Mouse (Mus musculus) heart, postnatal 0 days (tissue): ENCODE results near the gene Anp32e. TPM values are rescaled to one million over a fixed set of nuclear protein-coding genes. Genes with fewer than 3 reads are reported as not detected.
"Not testable (repeated sequence)": the region's sequence is repeated elsewhere in the genome, so short reads cannot be mapped to it uniquely, and the experiment has no call there.

Experiments
- ATAC-seq: fragments of 200-750 bp; cut with Nextera tagmentation; 2 replicates; pipeline ENCODE4 v1.8.0; 2017; ENCODE audit warnings: low read depth, moderate number of reproducible peaks, moderate library complexity; ENCODE audit not compliant: insufficient read depth
- DNase-seq: peaks from one replicate; pipeline ENCODE4 v3.0.0-alpha.2; 2016; ENCODE audit warnings: low spot score
- H3K27ac ChIP-seq: fragments of 300-500 bp; sonication (generic); 2 replicates; pipeline ENCODE4 v1.5.1; 2014; ENCODE audit warnings: low read depth, mild to moderate bottlenecking
- H3K27me3 ChIP-seq: fragments of 300-500 bp; sonication (generic); 2 replicates; pipeline ENCODE4 v1.6.1; 2014; ENCODE audit warnings: low read length, mixed read lengths; ENCODE audit not compliant: control insufficient read depth, insufficient read depth
- H3K36me3 ChIP-seq: fragments of 300-500 bp; sonication (generic); replicated peaks from 2 replicates; pipeline ENCODE4 v1.6.1; 2014; ENCODE audit warnings: low read length, mixed read lengths; ENCODE audit not compliant: control insufficient read depth, insufficient read depth
- H3K4me1 ChIP-seq: fragments of 300-500 bp; sonication (generic); 2 replicates; pipeline ENCODE4 v1.6.1; 2014; ENCODE audit warnings: antibody characterized with exemption; ENCODE audit not compliant: control insufficient read depth, insufficient read depth
- H3K4me2 ChIP-seq: fragments of 300-500 bp; sonication (generic); 2 replicates; pipeline ENCODE4 v1.6.1; 2014; ENCODE audit warnings: low read depth, mild to moderate bottlenecking, low read length, moderate library complexity
- H3K4me3 ChIP-seq: fragments of 300-500 bp; sonication (generic); 2 replicates; pipeline ENCODE4 v1.5.1; 2014; ENCODE audit warnings: low read depth, low read length
- H3K9ac ChIP-seq: fragments of 300-500 bp; sonication (generic); replicated peaks from 2 replicates; pipeline ENCODE4 v1.6.1; 2014; ENCODE audit warnings: low read depth, low read length, mixed read lengths
- H3K9me3 ChIP-seq: fragments of 300-500 bp; sonication (generic); replicated peaks from 2 replicates; pipeline ENCODE4 v1.6.1; 2016; ENCODE audit warnings: low read length; ENCODE audit not compliant: control insufficient read depth
- CTCF ChIP-seq: IDR thresholded peaks from 2 replicates; pipeline ENCODE4 v1.5.1; 2016; ENCODE audit warnings: antibody characterized with exemption, control low read depth, low read depth
- EP300 ChIP-seq: IDR thresholded peaks from 2 replicates; pipeline ENCODE4 v1.6.1; 2016; ENCODE audit warnings: antibody characterized with exemption, low read depth
- WGBS: fragments of 180-500 bp; shearing (Covaris S2); extraction: QIAGEN DNeasy Blood & Tissue Kit; methylation state at CpG from one replicate; pipeline ENCODE4 v1.1.7; 2014; 5-methylcytosine and 5-hydroxymethylcytosine counted together
- polyA plus RNA-seq: library from polyadenylated mRNA; unstranded; fragments of >200 nt; fragmentation: Nextera tagmentation; extraction: Ambion mirVana; gene quantifications from 2 replicates; pipeline ENCODE4 v1.2.1, GENCODE M21; 2015
- total RNA-seq: library from RNA; depleted of rRNA; stranded (reverse); fragments of >200 nt; gene quantifications from 2 replicates; pipeline ENCODE4 v1.2.3, GENCODE M21; 2014; ENCODE audit warnings: low replicate concordance

Gene Anp32e
- total and polyA plus RNA-seq, 2 experiments from 2014 or later: 25.9 to 118 TPM

- DNase-seq (peak; percentile 42), ATAC-seq (peak; percentile 13; the same call in 1 of the 2 replicates)
- H3K9ac ChIP-seq: peak overlapping the region; percentile 79
- H3K4me3 ChIP-seq: peak overlapping the region; percentile 63
- TF ChIP-seq CTCF: no peak
- no peaks in the 10 kb centered on the region for H3K9me3 ChIP-seq
- peaks cover 18% of the 10 kb centered on the region; the same call in 1 of the 2 replicates for H3K4me1 ChIP-seq
- WGBS: 6% methylated on average over 16 of the region's 16 CpGs
- H3K27me3 ChIP-seq: no peaks in the 10 kb centered on the region
- peaks cover 18% of the 10 kb centered on the region for H3K36me3 ChIP-seq
- H3K27ac ChIP-seq: peak overlapping the region; percentile 94
- peak overlapping the region; percentile 81 for H3K4me2 ChIP-seq
These were observed 34.5 kb upstream of the Anp32e start for GRCm38 (mm10) chr3:95894317-95895160.

- not testable (repeated sequence) for H3K4me3 ChIP-seq, H3K9me3 ChIP-seq, H3K27ac ChIP-seq, ATAC-seq, H3K4me2 ChIP-seq, DNase-seq, H3K27me3 ChIP-seq, H3K9ac ChIP-seq
- peaks cover 18% of the 10 kb centered on the region; the same call in 1 of the 2 replicates for H3K4me1 ChIP-seq
- 83% methylated on average over 7 of the region's 7 CpGs for WGBS
- peaks cover 18% of the 10 kb centered on the region for H3K36me3 ChIP-seq
These were observed 33.5 kb upstream of the Anp32e start for GRCm38 (mm10) chr3:95895501-95895900.

GRCm38 (mm10) chr3:95899800-95900524, 29.1 kb upstream of the Anp32e start:
- Histone ChIP-seq H3K4me3 (no peak overlapping the region), H3K4me2 (no peak overlapping the region), H3K4me1 (peaks cover 13% of the 10 kb centered on the region), H3K9ac (no peak overlapping the region), H3K27ac (no peak overlapping the region), H3K36me3 (peaks cover 18% of the 10 kb centered on the region), H3K27me3 (no peaks in the 10 kb centered on the region), H3K9me3 (no peaks in the 10 kb centered on the region)
- TF ChIP-seq CTCF (no peak), EP300 (no peak)
- ATAC-seq: no peak
- 77% methylated on average over 13 of the region's 13 CpGs for WGBS
- DNase-seq: no peak

GRCm38 (mm10) chr3:95901616-95902372, 27.3 kb upstream of the Anp32e start:
- Histone ChIP-seq H3K9ac (0 out of 2 replicates have a peak overlapping the region, but pooled peaks have one; percentile 2), H3K9me3 (no peaks in the 10 kb centered on the region), H3K4me3 (peak overlapping the region; percentile 46), H3K36me3 (peaks cover 18% of the 10 kb centered on the region; the same call in 1 of the 2 replicates), H3K27me3 (no peaks in the 10 kb centered on the region), H3K4me1 (peaks cover 25% of the 10 kb centered on the region), H3K27ac (peak overlapping the region; percentile 86), H3K4me2 (peak overlapping the region; percentile 77)
- no peak for ATAC-seq
- no peak for TF ChIP-seq CTCF
- TF ChIP-seq EP300: no peak
- DNase-seq: peak; percentile 27
- 47% methylated on average over 9 of the region's 9 CpGs for WGBS

GRCm38 (mm10) chr3:95902373-95902625, 26.7 kb upstream of the Anp32e start:
- peak; percentile 13; the same call in 1 of the 2 replicates for ATAC-seq
- peak; percentile 76 for DNase-seq

More at GRCm38 (mm10) chr3:95902373-95902625, 26.7 kb upstream of the Anp32e start:
- Histone ChIP-seq H3K36me3 (peaks cover 17% of the 10 kb centered on the region; the same call in 1 of the 2 replicates), H3K27me3 (no peaks in the 10 kb centered on the region), H3K4me2 (peak overlapping the region; percentile 77), H3K4me1 (peaks cover 26% of the 10 kb centered on the region), H3K27ac (peak overlapping the region; percentile 86), H3K4me3 (peak overlapping the region; percentile 46), H3K9me3 (no peaks in the 10 kb centered on the region), H3K9ac (0 out of 2 replicates have a peak overlapping the region, but pooled peaks have one; percentile 1)
- no peak for TF ChIP-seq CTCF
- no peak for TF ChIP-seq EP300
